Mouse (Mus musculus): ENCODE data around the gene Plscr2. TPM values are rescaled to one million over a fixed set of nuclear protein-coding genes. Genes with fewer than 3 reads are reported as not detected.
"Not testable (repeated sequence)": the region's sequence is repeated elsewhere in the genome, so short reads cannot be mapped to it uniquely, and the experiment has no call there.

Plscr2 gene
- polyA plus RNA-seq, 1 experiment from 2014 or later = 0.45 TPM

DNA sequence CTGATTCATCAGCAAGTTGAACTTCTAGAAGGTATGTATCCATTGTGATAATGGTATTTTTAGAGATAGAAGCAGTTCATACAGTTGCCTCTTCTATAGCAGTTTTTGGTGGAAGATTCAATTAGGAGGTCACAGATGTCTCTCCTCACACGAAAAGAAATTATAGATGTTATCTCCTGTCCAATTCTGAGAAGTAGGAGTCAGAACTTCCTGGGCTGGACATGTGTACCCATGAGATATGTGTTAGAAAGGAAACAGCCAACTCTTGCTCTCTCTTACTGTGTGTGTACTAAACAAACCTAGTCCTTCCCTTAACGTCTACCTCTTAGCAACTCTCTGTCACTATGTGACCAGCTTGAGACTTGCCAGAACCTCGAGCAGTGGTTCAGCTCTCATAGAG lies 14.3 kb downstream of the Plscr2 start:
- no peak for DNase-seq (ENCODE audit: low spot score)
- 76% methylated on average over 3 of the region's 3 CpGs for WGBS
- H3K27ac ChIP-seq (replicated peaks) = no peak overlapping the region

DNA sequence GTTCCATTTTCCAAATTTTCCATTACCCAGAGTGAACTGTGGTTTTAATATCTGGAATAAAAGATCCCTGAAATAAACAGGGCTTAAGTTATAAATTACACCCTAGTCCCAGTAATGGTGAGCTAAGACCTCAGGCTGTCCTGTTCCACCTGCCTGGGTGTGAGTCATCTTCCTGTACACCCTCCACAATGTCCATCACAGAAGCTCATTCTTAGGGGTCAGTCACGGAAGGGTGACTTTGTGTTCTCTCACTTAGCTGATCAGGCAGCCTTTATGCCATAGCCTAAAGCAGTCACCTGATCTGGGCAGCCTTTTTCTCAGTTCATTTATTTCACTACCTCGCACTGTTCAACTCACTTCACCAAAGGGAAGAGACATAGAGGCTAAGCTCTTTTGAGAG lies 16.8 kb downstream of the Plscr2 start:
- no peaks in the 10 kb centered on the region for H3K27me3 ChIP-seq (replicated peaks; ENCODE audit: low read depth, poor library complexity, severe bottlenecking)

More for the DNA sequence above, 14.3 kb downstream of the Plscr2 start:
- Histone ChIP-seq H3K36me3 (replicated peaks) (no peaks in the 10 kb centered on the region), H3K4me3 (no peak overlapping the region), H3K9me3 (no peaks in the 10 kb centered on the region), H3K27me3 (replicated peaks; ENCODE audit: low read depth, poor library complexity, severe bottlenecking) (no peaks in the 10 kb centered on the region), H3K4me1 (no peaks in the 10 kb centered on the region)

DNA sequence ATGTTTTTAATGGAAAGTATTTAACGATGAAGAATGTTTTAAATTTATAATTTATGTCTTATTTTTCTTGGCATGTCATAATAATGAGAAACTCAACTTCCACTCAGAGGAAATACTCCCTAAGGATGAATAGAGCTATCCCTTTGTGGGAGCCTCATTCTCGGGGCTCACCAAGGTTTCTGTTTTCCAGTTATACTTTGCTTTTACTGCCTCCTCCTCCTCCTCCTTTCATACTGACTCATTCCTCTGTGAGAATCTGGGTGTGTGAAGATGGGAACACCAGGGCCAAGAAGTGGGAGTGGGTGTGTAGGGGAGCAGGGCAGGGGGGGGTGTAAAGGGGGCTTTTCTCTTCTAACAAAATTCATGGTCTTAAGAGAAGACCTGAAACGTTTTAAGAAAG lies 17.5 kb downstream of the Plscr2 start:
- no peak overlapping the region for H3K27ac ChIP-seq (replicated peaks)
- H3K36me3 ChIP-seq (replicated peaks) = no peaks in the 10 kb centered on the region
- no peak for DNase-seq (ENCODE audit: low spot score)
- no peaks in the 10 kb centered on the region for H3K9me3 ChIP-seq
- no peaks in the 10 kb centered on the region for H3K4me1 ChIP-seq
- WGBS = 76% methylated on average over 3 of the region's 3 CpGs
- no peaks in the 10 kb centered on the region for H3K27me3 ChIP-seq (replicated peaks; ENCODE audit: low read depth, poor library complexity, severe bottlenecking)
- no peak overlapping the region for H3K4me3 ChIP-seq

More for the DNA sequence above, 16.8 kb downstream of the Plscr2 start:
- no peak overlapping the region for H3K27ac ChIP-seq (replicated peaks)
- no peaks in the 10 kb centered on the region for H3K4me1 ChIP-seq
- no peak for DNase-seq (ENCODE audit: low spot score)
- no peak overlapping the region for H3K4me3 ChIP-seq
- H3K36me3 ChIP-seq (replicated peaks) = no peaks in the 10 kb centered on the region
- no peaks in the 10 kb centered on the region for H3K9me3 ChIP-seq
- 69% methylated on average over 2 of the region's 2 CpGs for WGBS

DNA sequence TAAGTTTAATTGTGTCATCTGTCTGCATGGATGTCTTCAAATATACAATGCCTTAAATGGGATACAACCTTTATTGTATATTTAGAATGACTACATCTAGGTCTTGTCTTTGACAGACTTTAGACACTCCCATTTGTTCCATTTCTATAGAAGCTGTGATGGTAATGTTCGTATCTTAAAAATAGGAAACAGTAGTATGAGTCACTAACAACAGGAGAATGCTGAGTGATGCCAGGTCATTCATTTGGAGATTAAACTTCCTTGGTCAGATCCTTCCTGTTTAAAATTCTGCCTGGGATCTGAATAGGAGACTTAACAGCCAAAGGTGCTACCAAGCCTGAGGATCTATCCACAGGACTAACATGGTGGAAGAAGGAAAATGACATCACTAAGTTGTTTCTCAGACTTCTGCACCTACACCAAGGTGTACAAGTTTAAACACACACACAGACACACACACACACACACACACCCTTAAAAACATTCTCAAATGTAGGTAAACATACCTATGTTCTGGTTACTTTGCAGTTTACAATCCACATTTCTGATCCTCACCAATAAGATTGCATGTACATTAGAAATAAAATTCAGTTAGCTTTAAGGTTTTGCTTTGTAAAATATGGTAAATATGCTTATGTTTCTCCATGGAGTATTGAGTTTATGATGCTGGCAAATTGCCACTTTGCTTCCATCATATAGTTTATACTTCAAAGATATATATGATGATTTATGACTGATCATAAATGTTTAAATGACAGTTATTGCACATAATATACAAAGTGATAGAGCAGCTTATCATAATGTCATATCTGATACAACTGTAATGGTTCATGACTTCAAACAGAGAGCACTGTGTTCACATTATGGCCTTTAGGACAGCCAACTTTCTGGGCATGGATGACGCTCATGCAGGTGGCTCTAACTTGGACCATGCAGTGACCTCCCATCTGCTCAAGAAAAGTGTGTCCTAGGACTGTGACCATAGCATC lies 18.5 kb downstream of the Plscr2 start:
- no peaks in the 10 kb centered on the region for H3K9me3 ChIP-seq
- H3K27ac ChIP-seq (replicated peaks) = no peak overlapping the region
- H3K4me1 ChIP-seq = no peaks in the 10 kb centered on the region
- no peaks in the 10 kb centered on the region for H3K27me3 ChIP-seq (replicated peaks; ENCODE audit: low read depth, poor library complexity, severe bottlenecking)
- no peak overlapping the region for H3K4me3 ChIP-seq
- DNase-seq (ENCODE audit: low spot score) = no peak
- WGBS = 91% methylated on average over 2 of the region's 2 CpGs
- H3K36me3 ChIP-seq (replicated peaks) = no peaks in the 10 kb centered on the region

DNA sequence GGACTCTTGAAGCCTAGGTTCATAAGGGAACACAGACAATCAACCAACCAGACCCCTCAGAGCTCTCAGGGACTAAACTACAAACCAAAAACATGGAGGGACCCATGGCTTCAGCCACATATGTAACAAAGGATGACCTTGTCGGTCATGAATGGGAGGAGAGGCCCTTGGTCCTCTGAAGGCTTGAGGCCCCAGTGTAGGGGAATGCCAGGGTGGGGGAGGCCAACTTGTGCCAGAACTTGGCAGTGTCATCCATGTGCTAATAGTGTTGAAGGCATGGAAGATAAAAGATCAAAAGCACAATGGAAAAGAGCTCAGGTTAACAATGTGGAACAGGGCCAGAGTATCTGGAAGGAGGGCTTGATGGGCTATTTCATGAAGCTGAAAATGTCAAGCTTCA lies 22.9 kb downstream of the Plscr2 start:
- Histone ChIP-seq H3K27me3 (replicated peaks; ENCODE audit: low read depth, poor library complexity, severe bottlenecking) (no peaks in the 10 kb centered on the region), H3K27ac (replicated peaks) (no peak overlapping the region), H3K9me3 (no peaks in the 10 kb centered on the region), H3K36me3 (replicated peaks) (no peaks in the 10 kb centered on the region), H3K4me3 (no peak overlapping the region), H3K4me1 (no peaks in the 10 kb centered on the region)
- WGBS = 89% methylated on average over 1 of the region's 1 CpGs
- no peak for DNase-seq (ENCODE audit: low spot score)

DNA sequence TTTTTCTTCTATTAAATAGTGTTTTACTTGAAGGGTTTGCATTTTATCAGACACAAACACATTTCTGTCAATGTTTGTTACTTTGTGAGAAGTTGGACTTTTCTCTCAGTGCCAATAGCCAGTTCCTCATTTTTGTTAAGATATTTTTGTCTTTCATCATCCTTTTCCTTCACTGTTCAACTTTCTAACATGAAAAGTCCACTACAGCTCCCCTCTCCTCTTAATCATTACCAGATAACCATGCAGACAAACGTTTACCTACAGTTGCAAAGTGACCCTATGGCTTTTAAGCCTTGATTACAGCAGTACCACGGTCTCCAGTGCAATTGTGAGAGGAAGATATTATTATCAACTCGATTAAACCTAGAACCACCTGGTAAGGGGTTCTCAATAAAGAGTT lies 25.8 kb downstream of the Plscr2 start:
- H3K36me3 ChIP-seq (replicated peaks) = no peaks in the 10 kb centered on the region
- peaks cover 4% of the 10 kb centered on the region; the same call in 1 of the 2 replicates for H3K4me1 ChIP-seq
- H3K27ac ChIP-seq (replicated peaks) = no peak overlapping the region
- no peaks in the 10 kb centered on the region for H3K27me3 ChIP-seq (replicated peaks; ENCODE audit: low read depth, poor library complexity, severe bottlenecking)
- H3K4me3 ChIP-seq = no peak overlapping the region
- no peaks in the 10 kb centered on the region for H3K9me3 ChIP-seq
- WGBS = 51% methylated on average over 3 of the region's 3 CpGs
- no peak for DNase-seq (ENCODE audit: low spot score)

DNA sequence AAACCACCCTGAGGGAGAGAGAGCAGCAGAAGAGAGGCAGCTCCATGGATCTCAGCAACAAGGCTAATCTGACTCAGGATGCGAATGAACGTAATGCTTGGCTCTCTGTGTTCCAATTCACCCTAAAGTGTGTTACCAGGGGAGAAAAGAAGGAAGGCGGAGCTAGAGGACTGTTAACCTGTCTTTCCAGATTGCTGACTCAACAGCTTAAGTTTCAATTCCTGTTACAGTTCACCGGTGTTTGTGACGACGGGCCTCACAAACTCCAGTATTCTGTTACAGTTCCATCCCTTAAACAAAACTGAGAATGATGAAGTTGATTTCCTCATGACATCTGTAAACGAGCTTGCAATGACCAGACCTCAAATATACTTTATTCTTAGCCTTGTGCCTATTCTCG lies 29.7 kb downstream of the Plscr2 start:
- 70% methylated on average over 8 of the region's 8 CpGs for WGBS
- Histone ChIP-seq H3K4me1 (peaks cover 6% of the 10 kb centered on the region; the same call in 1 of the 2 replicates), H3K9me3 (no peaks in the 10 kb centered on the region)

DNA sequence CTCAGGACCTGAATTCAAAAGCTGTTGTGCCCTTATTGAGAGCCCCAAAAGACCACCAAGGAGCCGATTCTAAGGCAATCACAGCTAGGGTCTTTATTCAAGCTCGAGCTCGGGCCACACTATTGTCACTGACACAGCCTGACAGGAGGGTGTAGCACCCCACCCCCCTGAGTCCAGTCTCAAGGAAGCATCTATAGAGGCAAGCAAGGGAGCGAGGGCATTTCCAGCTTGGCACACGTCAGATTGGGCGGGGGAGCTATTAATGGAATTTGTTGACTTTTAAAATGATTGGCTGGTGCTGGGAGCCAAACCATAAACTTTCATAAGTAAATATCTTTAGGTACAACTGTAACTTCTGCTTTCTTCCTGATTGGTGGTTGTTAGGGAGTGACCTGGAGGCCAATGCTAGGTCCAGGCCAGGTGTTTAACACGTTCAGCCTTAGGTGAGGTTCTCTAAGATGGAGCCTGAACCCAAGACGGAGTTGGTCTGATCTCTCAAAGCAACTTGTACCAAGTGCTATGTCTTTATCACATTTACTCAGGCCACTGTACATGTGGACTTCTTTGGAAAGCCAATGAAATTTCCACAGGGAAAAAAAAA lies 30.3 kb downstream of the Plscr2 start:
- Histone ChIP-seq H3K36me3 (replicated peaks) (no peaks in the 10 kb centered on the region), H3K27me3 (replicated peaks; ENCODE audit: low read depth, poor library complexity, severe bottlenecking) (no peaks in the 10 kb centered on the region), H3K9me3 (no peaks in the 10 kb centered on the region), H3K27ac (replicated peaks) (no peak overlapping the region), H3K4me1 (peaks cover 6% of the 10 kb centered on the region; the same call in 1 of the 2 replicates), H3K4me3 (no peak overlapping the region)
- WGBS = 78% methylated on average over 8 of the region's 8 CpGs
- DNase-seq (ENCODE audit: low spot score) = no peak

More for the DNA sequence above, 29.7 kb downstream of the Plscr2 start:
- Histone ChIP-seq H3K4me3 (no peak overlapping the region), H3K27ac (replicated peaks) (no peak overlapping the region), H3K36me3 (replicated peaks) (no peaks in the 10 kb centered on the region), H3K27me3 (replicated peaks; ENCODE audit: low read depth, poor library complexity, severe bottlenecking) (no peaks in the 10 kb centered on the region)
- no peak for DNase-seq (ENCODE audit: low spot score)

DNA sequence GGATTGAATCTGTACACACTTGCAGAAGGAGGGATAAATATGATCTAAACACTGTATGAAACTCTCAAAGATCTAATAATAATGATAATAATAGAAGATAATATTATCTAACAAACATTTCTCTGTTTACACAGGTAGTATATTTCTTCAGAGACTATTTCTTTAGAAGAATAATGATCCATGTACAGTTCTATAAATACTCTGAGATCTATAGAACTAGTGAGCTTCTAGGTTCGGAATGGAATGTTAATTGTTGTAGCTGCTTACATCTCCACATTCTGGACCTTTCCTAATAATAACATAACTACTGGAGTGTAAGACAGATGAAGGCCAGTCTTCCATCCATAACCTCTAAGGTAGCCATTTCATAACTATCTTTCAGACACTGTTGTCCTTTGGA lies 33.7 kb downstream of the Plscr2 start, which contains the start of gene 1700057G04Rik:
1700057G04Rik (plus strand) TSS at position 301 of the 400 bp plus-strand sequence.
- H3K4me3 ChIP-seq = no peak within 1 kb of the TSS
- no peak for DNase-seq (ENCODE audit: low spot score)
- WGBS = 81% methylated on average over 1 of the region's 1 CpGs
- no peaks in the 10 kb centered on the region for H3K27me3 ChIP-seq (replicated peaks; ENCODE audit: low read depth, poor library complexity, severe bottlenecking)
- H3K4me1 ChIP-seq = peaks cover 6% of the 10 kb centered on the region; the same call in 1 of the 2 replicates
- no peaks in the 10 kb centered on the region for H3K36me3 ChIP-seq (replicated peaks)
- H3K9me3 ChIP-seq = no peaks in the 10 kb centered on the region
- no peak within 1 kb of the TSS for H3K27ac ChIP-seq (replicated peaks)

DNA sequence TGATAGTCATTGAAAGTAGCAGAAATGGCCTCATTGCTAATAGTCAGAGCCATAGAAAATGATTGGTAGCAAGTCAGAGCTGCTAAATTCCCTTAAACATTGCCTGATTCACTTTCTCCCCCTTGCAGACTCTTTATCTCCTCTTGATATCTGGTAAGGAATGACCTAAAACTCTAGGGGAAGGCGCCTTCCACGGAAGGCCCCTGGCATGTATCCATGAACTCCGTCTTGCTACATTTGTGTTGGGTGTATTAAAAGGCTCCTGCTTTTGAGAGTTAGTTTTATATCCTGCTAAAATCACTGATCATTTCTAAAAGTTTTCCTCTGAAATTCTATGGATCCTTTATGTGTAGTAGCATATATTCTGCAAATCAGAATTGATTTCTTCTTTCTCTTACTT lies 41.4 kb downstream of the Plscr2 start:
- Histone ChIP-seq H3K4me3 (no peak overlapping the region), H3K27ac (replicated peaks) (no peak overlapping the region), H3K4me1 (no peaks in the 10 kb centered on the region), H3K9me3 (no peaks in the 10 kb centered on the region), H3K36me3 (replicated peaks) (no peaks in the 10 kb centered on the region), H3K27me3 (replicated peaks; ENCODE audit: low read depth, poor library complexity, severe bottlenecking) (no peaks in the 10 kb centered on the region)
- WGBS = 94% methylated on average over 3 of the region's 3 CpGs
- no peak for DNase-seq (ENCODE audit: low spot score)

DNA sequence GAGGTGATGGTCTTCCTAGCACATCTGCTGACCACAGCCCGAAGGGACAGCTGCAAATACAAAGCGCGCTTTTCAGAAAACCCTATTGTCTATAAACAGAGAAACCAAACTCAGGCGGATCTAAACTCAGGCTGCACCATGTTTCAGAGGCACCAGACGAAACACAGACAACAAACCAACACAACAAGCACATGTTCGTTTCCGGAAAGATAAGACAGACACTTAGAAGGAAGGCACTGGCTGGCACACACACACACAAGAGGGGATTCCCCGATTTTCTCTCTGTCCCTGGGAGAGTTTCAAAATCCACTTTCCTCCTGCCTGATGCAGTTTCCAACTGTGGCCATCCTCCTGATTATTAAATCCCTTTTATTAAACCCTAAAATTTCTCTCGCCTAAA lies 50.5 kb downstream of the Plscr2 start:
- not testable (repeated sequence) for H3K27me3 ChIP-seq (replicated peaks; ENCODE audit: low read depth, poor library complexity, severe bottlenecking); H3K4me3 ChIP-seq; H3K36me3 ChIP-seq (replicated peaks); H3K27ac ChIP-seq (replicated peaks); H3K9me3 ChIP-seq; DNase-seq (ENCODE audit: low spot score); H3K4me1 ChIP-seq
- WGBS = 56% methylated on average over 9 of the region's 9 CpGs

DNA sequence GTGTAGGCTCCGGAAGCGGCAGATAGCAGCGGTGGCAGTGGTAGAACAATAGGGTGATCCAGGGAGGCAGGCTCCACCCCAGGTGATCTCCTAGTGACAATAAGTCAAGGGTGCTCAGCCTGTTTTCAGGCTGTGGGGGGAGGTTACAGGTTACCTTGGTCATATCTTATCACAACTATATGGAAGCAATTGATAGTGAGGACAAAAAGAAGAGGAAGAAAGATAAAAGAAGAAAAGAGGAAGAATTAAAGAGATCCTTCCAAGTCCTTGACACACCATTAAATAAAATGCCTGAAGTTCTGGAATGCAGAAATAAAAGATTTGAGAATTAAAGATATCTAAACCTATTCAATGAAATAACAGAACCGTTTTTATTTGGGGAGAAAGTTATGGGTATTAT lies 51.4 kb downstream of the Plscr2 start:
- Histone ChIP-seq H3K9me3 (no peaks in the 10 kb centered on the region), H3K27me3 (replicated peaks; ENCODE audit: low read depth, poor library complexity, severe bottlenecking) (no peaks in the 10 kb centered on the region), H3K27ac (replicated peaks) (no peak overlapping the region), H3K4me3 (no peak overlapping the region), H3K36me3 (replicated peaks) (no peaks in the 10 kb centered on the region), H3K4me1 (no peaks in the 10 kb centered on the region)
- DNase-seq (ENCODE audit: low spot score) = no peak
- 79% methylated on average over 4 of the region's 4 CpGs for WGBS

DNA sequence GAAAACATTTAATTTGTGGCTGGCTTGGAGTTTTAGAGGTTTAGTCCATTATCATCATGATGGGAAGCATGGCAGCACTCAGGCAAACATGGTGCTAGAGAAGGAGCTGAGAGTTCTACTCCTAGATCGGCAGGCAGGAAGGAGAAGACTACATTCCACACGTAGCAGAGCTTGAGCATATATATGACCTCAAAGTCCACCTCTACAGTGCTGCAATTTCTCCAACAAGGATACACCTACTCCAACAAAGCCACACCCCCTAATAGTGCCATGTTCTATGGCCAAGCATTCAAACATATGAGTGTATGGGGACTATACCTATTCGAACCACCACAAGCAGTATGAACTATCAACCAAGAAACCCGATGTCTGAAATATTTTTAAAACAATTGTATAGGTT lies 56.0 kb downstream of the Plscr2 start:
- no peaks in the 10 kb centered on the region for H3K27me3 ChIP-seq (replicated peaks; ENCODE audit: low read depth, poor library complexity, severe bottlenecking)
- no peaks in the 10 kb centered on the region for H3K36me3 ChIP-seq (replicated peaks)
- H3K9me3 ChIP-seq = no peaks in the 10 kb centered on the region
- no peaks in the 10 kb centered on the region for H3K4me1 ChIP-seq
- 89% methylated on average over 4 of the region's 4 CpGs for WGBS
- H3K4me3 ChIP-seq = no peak overlapping the region
- H3K27ac ChIP-seq (replicated peaks) = no peak overlapping the region
- no peak for DNase-seq (ENCODE audit: low spot score)

Data from embryonic facial prominence, embryonic 10.5 days (tissue).